Comparison of ENCODE assay signal across 8 mouse cellular contexts in the genomic region with DNA sequence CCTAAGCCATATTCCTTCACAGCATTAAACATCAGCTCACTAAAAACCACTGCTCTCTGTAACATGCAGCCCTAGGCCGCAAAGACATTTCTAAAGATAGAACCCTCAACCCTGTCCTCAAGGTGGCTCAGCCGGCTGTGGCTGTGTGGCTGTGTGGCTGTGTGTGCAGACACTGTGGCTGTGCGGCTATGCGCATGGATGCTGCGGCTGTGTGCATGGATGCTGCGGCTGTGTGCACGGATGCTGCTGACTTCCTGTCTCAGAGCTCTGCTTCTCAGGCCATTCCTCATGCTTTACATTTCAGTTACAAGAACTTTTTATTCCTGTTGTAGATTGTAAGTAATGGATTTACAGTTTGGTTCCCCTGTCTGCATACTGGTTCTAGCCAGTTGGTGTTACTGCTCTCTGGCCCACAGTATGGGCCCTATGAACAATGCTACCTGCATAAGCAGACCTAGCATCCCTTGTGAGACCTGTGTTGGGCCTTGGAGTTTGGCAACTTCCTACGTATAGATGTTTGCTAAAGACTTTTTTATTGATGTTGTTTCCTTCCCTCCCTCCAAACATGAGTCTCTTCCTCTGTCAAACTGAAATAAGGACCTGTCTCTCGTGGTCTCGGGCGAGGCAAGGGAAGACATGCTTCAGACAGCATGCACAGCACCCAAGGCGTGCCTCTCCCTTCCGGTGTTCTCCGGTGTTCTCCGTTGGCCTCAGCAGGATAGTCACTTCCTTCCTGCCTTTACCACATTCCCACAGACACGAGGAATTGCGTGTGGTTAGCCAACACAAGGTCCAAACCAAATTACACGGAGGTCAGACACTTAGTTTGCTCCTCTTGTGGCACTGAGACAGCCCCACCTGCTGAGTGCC.
DNase-seq lines count a peak whose midpoint lies in the region; TF ChIP-seq lines count a peak whose summit lies in the region.

No protein-coding gene starts in this region.

- H3K4me3 ChIP-seq in heart, embryonic 10.5 days, result no peak overlapping the region
- H3K4me3 ChIP-seq in forebrain, embryonic 10.5 days, result no peak overlapping the region
- no peak overlapping the region for H3K4me3 ChIP-seq in limb, embryonic 10.5 days
- H3K4me3 ChIP-seq in cerebellum, adult 2 months (replicated peaks; ENCODE audit: insufficient read depth, low read depth, low read length), result no peak overlapping the region

- no peaks in the 10 kb centered on the region for H3K36me3 ChIP-seq in heart, embryonic 10.5 days
- no peaks in the 10 kb centered on the region for H3K36me3 ChIP-seq in forebrain, embryonic 10.5 days (replicated peaks)
- H3K36me3 ChIP-seq in limb, embryonic 10.5 days, result no peaks in the 10 kb centered on the region
- no peaks in the 10 kb centered on the region for H3K36me3 ChIP-seq in splenic B cell, adult 2 months (ENCODE audit: control insufficient read depth, insufficient read depth, low read length, poor library complexity, severe bottlenecking)

- TF ChIP-seq CTCF in cerebellum, adult 2 months (IDR thresholded peaks at IDR 0.05; ENCODE audit: borderline replicate concordance, insufficient read depth, low read depth, low read length), result no peak

- H3K4me1 ChIP-seq in heart, embryonic 10.5 days, result peaks cover 64% of the 10 kb centered on the region
- peaks cover 88% of the 10 kb centered on the region for H3K4me1 ChIP-seq in forebrain, embryonic 10.5 days
- peaks cover 41% of the 10 kb centered on the region for H3K4me1 ChIP-seq in limb, embryonic 10.5 days
- H3K4me1 ChIP-seq in cerebellum, adult 2 months (ENCODE audit: control insufficient read depth, insufficient read depth, low read length), result no peaks in the 10 kb centered on the region; the same call in none of the 2 replicates

- 69% methylated on average over 18 of the region's 18 CpGs for WGBS in heart, embryonic 10.5 days
- 82% methylated on average over 18 of the region's 18 CpGs for WGBS in forebrain, embryonic 10.5 days
- 87% methylated on average over 18 of the region's 18 CpGs for WGBS in limb, embryonic 10.5 days
- 78% methylated on average over 18 of the region's 18 CpGs for WGBS in cerebellum, adult 2 months

- H3K27ac ChIP-seq in heart, embryonic 10.5 days, result peak overlapping the region; percentile 49
- peak overlapping the region; percentile 91 for H3K27ac ChIP-seq in forebrain, embryonic 10.5 days
- peak overlapping the region; percentile 68; the same call in 1 of the 2 replicates for H3K27ac ChIP-seq in limb, embryonic 10.5 days
- no peak overlapping the region for H3K27ac ChIP-seq in cerebellum, adult 2 months (ENCODE audit: insufficient read depth, low read length)

- H3K27me3 ChIP-seq in heart, embryonic 10.5 days (ENCODE audit: insufficient read depth, poor library complexity, severe bottlenecking), result no peaks in the 10 kb centered on the region
- H3K27me3 ChIP-seq in forebrain, embryonic 10.5 days (ENCODE audit: poor library complexity, severe bottlenecking), result peaks cover 4% of the 10 kb centered on the region; the same call in 1 of the 2 replicates
- H3K27me3 ChIP-seq in limb, embryonic 10.5 days (ENCODE audit: low read depth, poor library complexity, severe bottlenecking), result peaks cover 14% of the 10 kb centered on the region
- H3K27me3 ChIP-seq in splenic B cell, adult 2 months (ENCODE audit: control insufficient read depth, insufficient read depth, low read length, poor library complexity, severe bottlenecking), result no peaks in the 10 kb centered on the region
- H3K27me3 ChIP-seq in cerebellum, adult 2 months (ENCODE audit: control insufficient read depth, insufficient read depth, low read length), result no peaks in the 10 kb centered on the region

- no peaks in the 10 kb centered on the region for H3K9me3 ChIP-seq in heart, embryonic 10.5 days
- H3K9me3 ChIP-seq in forebrain, embryonic 10.5 days, result no peaks in the 10 kb centered on the region
- H3K9me3 ChIP-seq in limb, embryonic 10.5 days (replicated peaks), result no peaks in the 10 kb centered on the region

- DNase-seq in heart, embryonic 10.5 days (ENCODE audit: low spot score), result no peak
- DNase-seq in heart, postnatal 25 days (ENCODE audit: low spot score), result no peak
- DNase-seq in forebrain, embryonic 10.5 days (ENCODE audit: extremely low spot score, low spot score), result no peak
- DNase-seq in limb, embryonic 10.5 days (ENCODE audit: low spot score), result no peak
- DNase-seq in splenic B cell, adult 2 months (ENCODE audit: low read depth, low spot score), result peak; percentile 76
- DNase-seq in left cerebral cortex, adult 9 months (ENCODE audit: low spot score in 2 of 2), result no peak
- no peak for DNase-seq in cerebellum, adult 2 months
- DNase-seq in adrenal gland, postnatal 36 days, result no peak

- intact Hi-C loops in heart, postnatal 25 days (cut with DNase I), result no loop called here

- no peak for TF ChIP-seq POLR2A in cerebellum, adult 2 months (IDR thresholded peaks at IDR 0.05; ENCODE audit: borderline replicate concordance, insufficient read depth, low read length)
